Comparison of ENCODE assay signal across 15 mouse cellular contexts in the genomic region with DNA sequence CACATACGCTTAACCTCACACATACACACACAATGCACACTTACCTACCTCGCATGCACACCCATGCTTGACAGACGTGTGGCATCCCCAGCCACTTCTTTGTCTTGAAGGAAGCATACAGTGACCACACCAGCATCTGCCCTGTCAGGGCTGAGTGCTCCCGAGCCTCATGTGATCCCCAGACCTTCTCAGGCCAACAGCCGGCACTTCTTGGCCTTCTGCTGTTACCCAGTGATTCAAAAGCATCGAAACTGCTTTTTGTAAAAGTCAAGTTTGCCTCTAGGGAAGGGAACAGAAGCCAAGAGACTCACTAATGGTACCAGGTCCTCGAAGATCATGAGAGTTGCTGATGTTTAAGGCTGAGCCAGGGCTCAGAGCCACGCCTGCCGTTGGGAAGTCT. TPM values are rescaled to one million over a fixed set of nuclear protein-coding genes. Genes with fewer than 3 reads are reported as not detected.
"Had no signal": no experiment of that assay in that cellular context is flagged by ENCODE, and none has a peak within 500 bp of the region (broad histone marks: within the 10 kb centered on the region; RNA-seq: fewer than 3 reads in every experiment).

No protein-coding gene starts in this region.

- H3K27ac ChIP-seq: layer of hippocampus, adult 2 months; limb, embryonic 13.5 days; liver, embryonic 14.5 days; midbrain, embryonic 15.5 days had no signal

- H3K4me3 ChIP-seq: layer of hippocampus, adult 2 months; limb, embryonic 13.5 days; midbrain, embryonic 15.5 days had no signal

- H3K9ac ChIP-seq: limb, embryonic 13.5 days; liver, embryonic 14.5 days; midbrain, embryonic 15.5 days had no signal

- H3K27me3 ChIP-seq: limb, embryonic 13.5 days; midbrain, embryonic 15.5 days had no signal

- DNase-seq: kidney, adult 8-10 months; kidney, postnatal 36 days; left cerebral cortex, postnatal 4 days; lung, adult 2 months; lung, postnatal 36 days; right cerebral cortex, postnatal 14 days; thymus, postnatal 36 days had no signal

- H3K9me3 ChIP-seq: midbrain, embryonic 15.5 days had no signal

- H3K4me2 ChIP-seq: limb, embryonic 13.5 days; midbrain, embryonic 11.5 days; midbrain, embryonic 15.5 days had no signal

- ATAC-seq: lung, postnatal 0 days; midbrain, embryonic 15.5 days had no signal

- H3K36me3 ChIP-seq: limb, embryonic 13.5 days; midbrain, embryonic 15.5 days had no signal

RNA-seq across cellular contexts. Expression of a gene that starts 33.9 kb away (rescaled TPM):
- total RNA-seq: megakaryocyte progenitor cell, adult 5-6 weeks; monocyte, adult 5-6 weeks had no signal
